Mouse (Mus musculus) forebrain, postnatal 0 days (tissue): ENCODE measurements around the gene Edrf1. TPM values are rescaled to one million over a fixed set of nuclear protein-coding genes. Genes with fewer than 3 reads are reported as not detected.

Experiments used
- ATAC-seq: fragments of 200-750 bp; cut with Nextera tagmentation; 2 replicates; pipeline ENCODE4 v1.8.0; 2017; ENCODE audit warnings: mild to moderate bottlenecking, moderate library complexity
- DNase-seq: peaks from one replicate; pipeline ENCODE4 v3.0.0-alpha.2; 2015
- H3K27ac ChIP-seq: fragments of 300-500 bp; sonication (generic); 2 replicates; pipeline ENCODE4 v1.5.1; 2014; ENCODE audit warnings: low read depth, mild to moderate bottlenecking, antibody characterized with exemption, low read length, moderate library complexity, mixed read lengths
- H3K27me3 ChIP-seq: fragments of 300-500 bp; sonication (generic); 2 replicates; pipeline ENCODE4 v1.6.1; 2014; ENCODE audit warnings: mild to moderate bottlenecking, low read length, mixed read lengths; ENCODE audit not compliant: insufficient read depth
- H3K36me3 ChIP-seq: fragments of 300-500 bp; sonication (generic); 2 replicates; pipeline ENCODE4 v1.6.1; 2014; ENCODE audit warnings: mild to moderate bottlenecking, moderate library complexity; ENCODE audit not compliant: insufficient read depth
- H3K4me1 ChIP-seq: fragments of 300-500 bp; sonication (generic); 2 replicates; pipeline ENCODE4 v1.6.1; 2014; ENCODE audit warnings: antibody characterized with exemption; ENCODE audit not compliant: insufficient read depth
- H3K4me2 ChIP-seq: fragments of 300-500 bp; sonication (generic); 2 replicates; pipeline ENCODE4 v1.6.1; 2014; ENCODE audit warnings: low read depth, mild to moderate bottlenecking, moderate library complexity
- H3K4me3 ChIP-seq: fragments of 300-500 bp; sonication (generic); 2 replicates; pipeline ENCODE4 v1.5.1; 2014; ENCODE audit warnings: low read depth, low read length, mixed read lengths
- H3K9ac ChIP-seq: fragments of 300-500 bp; sonication (generic); 2 replicates; pipeline ENCODE4 v1.6.1; 2014; ENCODE audit warnings: mild to moderate bottlenecking
- H3K9me3 ChIP-seq: fragments of 300-500 bp; sonication (generic); 2 replicates; pipeline ENCODE4 v1.6.1; 2016; ENCODE audit warnings: low read length
- CTCF ChIP-seq: sonication (generic); IDR thresholded peaks from 2 replicates; pipeline ENCODE4 v1.5.1; 2016; ENCODE audit warnings: antibody characterized with exemption, control low read depth, low read depth
- WGBS: fragments of 180-500 bp; shearing (Covaris S2); extraction: QIAGEN DNeasy Blood & Tissue Kit; methylation state at CpG from one replicate; pipeline ENCODE4 v1.1.7; 2014; 5-methylcytosine and 5-hydroxymethylcytosine counted together
- polyA plus RNA-seq: library from polyadenylated mRNA; unstranded; fragments of >200 nt; fragmentation: Nextera tagmentation; extraction: Ambion mirVana; gene quantifications from 2 replicates; pipeline ENCODE4 v1.2.1, GENCODE M21; 2015
- total RNA-seq: library from RNA; depleted of rRNA; stranded (reverse); fragments of >200 nt; gene quantifications from 2 replicates; pipeline ENCODE4 v1.2.3, GENCODE M21; 2014

Edrf1 gene
- total and polyA plus RNA-seq, 2 experiments from 2014 or later = 10.5 to 27.8 TPM

GRCm38 (mm10) chr7:133638821-133639220, 1.5 kb downstream of the Edrf1 start:
- ATAC-seq (no peak), DNase-seq (peak; percentile 37)
- TF ChIP-seq CTCF = no peak
- WGBS = 68% methylated on average over 13 of the region's 13 CpGs
- H3K36me3 ChIP-seq = peaks cover 32% of the 10 kb centered on the region
- peak overlapping the region; percentile 81; the same call in 1 of the 2 replicates for H3K4me2 ChIP-seq
- H3K4me1 ChIP-seq = no peaks in the 10 kb centered on the region
- H3K4me3 ChIP-seq = peak overlapping the region; percentile 86
- no peaks in the 10 kb centered on the region for H3K9me3 ChIP-seq
- H3K9ac ChIP-seq = no peak overlapping the region; the same call in 1 of the 2 replicates
- no peak overlapping the region for H3K27ac ChIP-seq
- H3K27me3 ChIP-seq = no peaks in the 10 kb centered on the region

GRCm38 (mm10) chr7:133645716-133646115, 8.4 kb downstream of the Edrf1 start:
- no peaks in the 10 kb centered on the region for H3K4me1 ChIP-seq
- no peak overlapping the region for H3K27ac ChIP-seq
- no peaks in the 10 kb centered on the region for H3K9me3 ChIP-seq
- no peak overlapping the region for H3K4me3 ChIP-seq
- TF ChIP-seq CTCF = no peak
- no peak overlapping the region for H3K4me2 ChIP-seq
- no peak for DNase-seq
- 90% methylated on average over 6 of the region's 6 CpGs for WGBS
- ATAC-seq = no peak
- H3K9ac ChIP-seq = no peak overlapping the region
- H3K27me3 ChIP-seq = no peaks in the 10 kb centered on the region
- peaks cover 74% of the 10 kb centered on the region for H3K36me3 ChIP-seq

DNA sequence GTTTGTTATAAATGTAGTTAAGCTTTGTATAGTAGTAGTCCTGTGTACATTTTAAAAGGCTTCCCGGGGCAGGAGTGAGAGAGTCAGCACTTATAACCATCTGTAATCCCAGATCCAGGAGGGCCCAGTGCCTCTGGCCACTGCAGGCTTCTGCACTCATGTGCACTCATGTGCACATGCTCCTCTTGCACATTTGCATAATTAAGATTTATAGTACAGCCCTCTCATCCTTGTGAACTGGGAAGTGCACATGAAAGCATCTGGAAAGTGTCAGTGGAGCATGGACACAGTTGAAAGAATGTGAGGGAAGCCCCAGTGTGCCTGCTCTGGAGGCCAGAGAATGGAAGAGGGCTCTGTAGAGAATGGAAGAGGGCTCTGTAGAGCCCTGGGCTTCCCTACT, 25.1 kb downstream of the Edrf1 start:
- TF ChIP-seq CTCF = no peak
- H3K9me3 ChIP-seq = no peaks in the 10 kb centered on the region
- ATAC-seq (no peak), DNase-seq (no peak)
- no peaks in the 10 kb centered on the region for H3K4me1 ChIP-seq
- no peak overlapping the region for H3K27ac ChIP-seq
- H3K36me3 ChIP-seq = peaks cover 87% of the 10 kb centered on the region
- 95% methylated on average over 1 of the region's 1 CpGs for WGBS
- no peak overlapping the region for H3K9ac ChIP-seq
- H3K27me3 ChIP-seq = no peaks in the 10 kb centered on the region
- H3K4me2 ChIP-seq = no peak overlapping the region
- H3K4me3 ChIP-seq = no peak overlapping the region

DNA sequence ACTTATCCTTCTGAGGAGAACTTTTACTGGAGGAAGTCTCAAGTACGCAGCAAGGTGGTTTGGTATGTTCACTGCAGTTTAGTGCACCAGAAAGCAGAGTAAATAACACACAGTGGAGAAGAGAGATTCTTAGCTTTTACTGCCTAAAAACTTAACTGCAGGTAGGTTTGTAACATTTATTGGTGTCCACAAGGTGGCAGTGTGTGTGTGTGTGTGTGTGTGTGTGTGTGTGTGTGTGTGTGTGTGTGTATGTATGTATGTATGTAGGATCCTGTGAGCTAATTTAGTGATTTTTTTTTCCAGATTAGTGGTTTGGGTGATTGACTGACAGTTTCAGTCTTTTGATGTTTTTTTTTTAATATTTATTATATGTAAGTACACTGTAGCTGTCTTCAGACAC, 31.7 kb downstream of the Edrf1 start:
- ATAC-seq (no peak), DNase-seq (peak; percentile 32)
- Histone ChIP-seq H3K27me3 (no peaks in the 10 kb centered on the region), H3K9ac (no peak overlapping the region), H3K4me1 (no peaks in the 10 kb centered on the region), H3K36me3 (peaks cover 80% of the 10 kb centered on the region), H3K4me3 (no peak overlapping the region), H3K27ac (no peak overlapping the region), H3K9me3 (no peaks in the 10 kb centered on the region), H3K4me2 (no peak overlapping the region)
- 91% methylated on average over 1 of the region's 1 CpGs for WGBS
- peak; percentile 73 for TF ChIP-seq CTCF

DNA sequence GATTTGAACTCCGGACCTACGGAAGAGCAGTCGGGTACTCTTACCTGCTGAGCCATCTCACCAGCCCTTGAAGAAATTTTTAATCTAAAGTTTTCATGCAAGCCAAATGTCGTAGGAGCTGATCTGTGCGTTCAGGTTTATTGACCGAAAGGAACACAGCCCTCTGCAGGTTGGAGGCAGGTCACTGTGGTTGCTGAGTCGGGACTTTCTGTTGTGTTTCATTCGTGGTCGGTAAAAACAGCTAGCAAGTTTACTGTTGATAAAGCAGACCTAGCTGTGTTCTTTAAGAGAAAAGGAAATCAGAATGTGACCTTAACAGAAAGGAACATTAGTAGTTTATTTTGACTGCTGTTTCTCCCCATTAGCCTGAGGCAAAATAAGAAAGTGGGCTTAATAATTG, 32.6 kb downstream of the Edrf1 start:
- Histone ChIP-seq H3K4me2 (no peak overlapping the region), H3K27me3 (no peaks in the 10 kb centered on the region), H3K4me3 (no peak overlapping the region), H3K36me3 (peaks cover 76% of the 10 kb centered on the region), H3K9me3 (no peaks in the 10 kb centered on the region), H3K9ac (no peak overlapping the region), H3K4me1 (no peaks in the 10 kb centered on the region), H3K27ac (no peak overlapping the region)
- DNase-seq (no peak), ATAC-seq (no peak)
- WGBS = 92% methylated on average over 9 of the region's 9 CpGs
- TF ChIP-seq CTCF = no peak

DNA sequence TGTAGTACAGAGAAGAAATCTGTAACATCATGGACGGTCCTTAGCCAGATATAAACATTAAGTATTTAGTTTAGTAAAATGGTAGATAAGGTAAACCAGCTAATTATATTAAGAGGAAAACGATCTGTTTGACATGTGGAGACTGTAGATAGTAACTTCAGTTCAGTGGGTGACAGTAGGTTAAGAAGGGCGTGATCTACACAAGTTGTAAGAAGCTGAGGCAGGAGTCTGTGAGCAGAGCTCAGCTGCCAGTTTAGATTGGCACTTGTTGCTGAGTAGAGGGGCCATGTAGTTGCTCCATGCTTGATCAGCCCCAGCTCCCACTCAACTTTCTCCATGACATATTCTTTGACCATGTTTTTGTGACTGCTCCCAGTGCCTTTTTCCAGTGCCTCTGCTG, 33.5 kb downstream of the Edrf1 start:
- ATAC-seq = no peak

DNA sequence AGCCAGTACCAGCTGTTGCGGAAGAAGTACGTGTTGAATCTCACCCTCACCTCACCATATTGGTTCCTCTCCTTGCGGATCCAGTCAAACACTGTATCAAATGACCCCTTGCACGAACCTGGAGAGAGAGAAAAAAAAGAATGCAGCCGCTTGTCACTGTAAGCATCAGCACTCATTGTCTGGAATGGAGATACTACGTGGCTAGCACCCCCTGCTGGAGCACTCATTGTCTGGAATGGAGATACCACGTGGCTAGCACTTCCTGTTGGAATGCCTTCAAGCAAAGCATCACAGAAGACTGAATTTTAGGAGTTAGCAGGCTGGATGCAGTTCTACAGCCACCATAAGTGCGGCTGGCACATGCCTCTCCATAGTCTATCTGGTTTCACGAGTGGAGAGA, 38.7 kb downstream of the Edrf1 start:
- peaks cover 36% of the 10 kb centered on the region for H3K36me3 ChIP-seq
- H3K27me3 ChIP-seq = no peaks in the 10 kb centered on the region
- no peak for ATAC-seq
- no peaks in the 10 kb centered on the region for H3K4me1 ChIP-seq
- no peaks in the 10 kb centered on the region for H3K9me3 ChIP-seq
- H3K27ac ChIP-seq = no peak overlapping the region
- DNase-seq = peak; percentile 18
- peak; percentile 41; the same call in 1 of the 2 replicates for TF ChIP-seq CTCF
- 68% methylated on average over 9 of the region's 9 CpGs for WGBS
- no peak overlapping the region for H3K4me2 ChIP-seq
- H3K4me3 ChIP-seq = no peak overlapping the region
- H3K9ac ChIP-seq = no peak overlapping the region

More for the DNA sequence above, 33.5 kb downstream of the Edrf1 start:
- Histone ChIP-seq H3K27ac (no peak overlapping the region), H3K4me1 (no peaks in the 10 kb centered on the region), H3K4me3 (no peak overlapping the region), H3K27me3 (no peaks in the 10 kb centered on the region), H3K9ac (no peak overlapping the region), H3K4me2 (no peak overlapping the region), H3K9me3 (no peaks in the 10 kb centered on the region), H3K36me3 (peaks cover 72% of the 10 kb centered on the region)
- DNase-seq = no peak
- WGBS = 95% methylated on average over 3 of the region's 3 CpGs
- TF ChIP-seq CTCF = no peak
